ENCODE assay signal across 13 mouse cellular contexts in the genomic region with DNA sequence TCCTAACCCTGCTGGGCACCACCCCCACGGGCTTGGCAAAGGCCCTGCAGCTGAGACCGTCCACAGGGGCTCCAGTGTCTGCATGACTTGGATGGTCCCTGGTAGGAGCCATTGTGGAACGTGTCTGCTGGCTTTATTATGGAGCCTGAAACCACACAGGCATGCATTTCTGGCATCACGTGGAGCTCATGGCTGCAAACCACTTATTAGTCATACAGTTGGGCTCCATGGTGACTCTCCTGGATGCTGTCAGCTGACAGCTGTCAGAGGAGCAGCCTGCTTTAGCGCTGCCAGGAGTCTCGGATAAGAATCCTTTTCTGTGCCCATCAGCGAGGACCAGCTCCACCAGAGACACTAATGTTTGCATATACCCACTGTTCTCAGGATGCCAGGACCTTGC. TPM values are rescaled to one million over a fixed set of nuclear protein-coding genes. Genes with fewer than 3 reads are reported as not detected.
DNase-seq lines count a peak whose midpoint lies in the region; ATAC-seq lines count a peak whose summit lies in the region.
"Had no signal": no experiment of that assay in that cellular context is flagged by ENCODE, and none has a peak within 500 bp of the region (broad histone marks: within the 10 kb centered on the region; RNA-seq: fewer than 3 reads in every experiment).

No protein-coding gene starts in this region.

- no peak overlapping the region for H3K9ac ChIP-seq in forebrain, embryonic 11.5 days (ENCODE audit: low read length)
- H3K9ac ChIP-seq in forebrain, embryonic 12.5 days, result no peak overlapping the region
- H3K9ac ChIP-seq: kidney, embryonic 15.5 days; liver, embryonic 13.5 days; midbrain, embryonic 12.5 days had no signal

- WGBS in forebrain, embryonic 11.5 days, result 92% methylated on average over 7 of the region's 7 CpGs
- WGBS in forebrain, embryonic 12.5 days, result 93% methylated on average over 7 of the region's 7 CpGs
- WGBS in heart, embryonic 10.5 days, result 73% methylated on average over 7 of the region's 7 CpGs

- no peak overlapping the region for H3K4me2 ChIP-seq in forebrain, embryonic 11.5 days (ENCODE audit: low read depth, low read length, severe bottlenecking)
- no peak overlapping the region for H3K4me2 ChIP-seq in forebrain, embryonic 12.5 days
- H3K4me2 ChIP-seq: kidney, embryonic 15.5 days; liver, embryonic 13.5 days; midbrain, embryonic 12.5 days had no signal

- H3K4me3 ChIP-seq in forebrain, embryonic 11.5 days (ENCODE audit: low read depth, low read length), result no peak overlapping the region
- no peak overlapping the region for H3K4me3 ChIP-seq in forebrain, embryonic 12.5 days (replicated peaks)
- no peak overlapping the region for H3K4me3 ChIP-seq in heart, embryonic 10.5 days
- H3K4me3 ChIP-seq: kidney, embryonic 15.5 days; liver, embryonic 13.5 days; midbrain, embryonic 12.5 days had no signal

- ATAC-seq in forebrain, embryonic 11.5 days (replicated peaks; ENCODE audit: low FRiP score), result no peak
- no peak for ATAC-seq in forebrain, embryonic 12.5 days (ENCODE audit: low FRiP score)

- H3K4me1 ChIP-seq in forebrain, embryonic 11.5 days (replicated peaks; ENCODE audit: control insufficient read depth, insufficient read depth, low read length), result no peaks in the 10 kb centered on the region
- no peaks in the 10 kb centered on the region for H3K4me1 ChIP-seq in forebrain, embryonic 12.5 days
- peaks cover 43% of the 10 kb centered on the region for H3K4me1 ChIP-seq in heart, embryonic 10.5 days
- H3K4me1 ChIP-seq: kidney, embryonic 15.5 days; midbrain, embryonic 12.5 days had no signal

- DNase-seq in forebrain, embryonic 11.5 days (ENCODE audit: low spot score), result peak; percentile 28
- DNase-seq in Muller cell, postnatal 12 days (ENCODE audit: inconsistent ontology term), result peak; percentile 72
- no peak for DNase-seq in heart, embryonic 10.5 days (ENCODE audit: low spot score)
- DNase-seq in layer of hippocampus, postnatal 14 days (ENCODE audit: low spot score in 2 of 2), result peak; percentile 61 to 83
- no peak for DNase-seq in neural tube, embryonic 10.5 days (ENCODE audit: extremely low spot score, low spot score)
- DNase-seq in natural killer cell, adult 2 months (ENCODE audit: low spot score in 2 of 2), result no peak
- no peak for DNase-seq in embryo, embryonic 10.5 days (ENCODE audit: low spot score)
- DNase-seq: adrenal gland, adult 2 months; liver, embryonic 13.5 days; retina, postnatal 1 day had no signal

- no peaks in the 10 kb centered on the region for H3K9me3 ChIP-seq in forebrain, embryonic 11.5 days (ENCODE audit: control insufficient read depth, low read length)
- no peaks in the 10 kb centered on the region for H3K9me3 ChIP-seq in forebrain, embryonic 12.5 days
- H3K9me3 ChIP-seq in heart, embryonic 10.5 days, result no peaks in the 10 kb centered on the region
- H3K9me3 ChIP-seq: kidney, embryonic 15.5 days; liver, embryonic 13.5 days; midbrain, embryonic 12.5 days had no signal

- H3K27ac ChIP-seq in forebrain, embryonic 11.5 days (ENCODE audit: low read depth, low read length), result no peak overlapping the region
- no peak overlapping the region for H3K27ac ChIP-seq in forebrain, embryonic 12.5 days
- H3K27ac ChIP-seq in heart, embryonic 10.5 days, result peak overlapping the region; percentile 18; the same call in 1 of the 2 replicates
- H3K27ac ChIP-seq: kidney, embryonic 15.5 days; liver, embryonic 13.5 days; midbrain, embryonic 12.5 days had no signal

- H3K27me3 ChIP-seq in forebrain, embryonic 11.5 days (ENCODE audit: control insufficient read depth, insufficient read depth, low read length), result no peaks in the 10 kb centered on the region
- no peaks in the 10 kb centered on the region for H3K27me3 ChIP-seq in forebrain, embryonic 12.5 days
- no peaks in the 10 kb centered on the region for H3K27me3 ChIP-seq in heart, embryonic 10.5 days (ENCODE audit: insufficient read depth, poor library complexity, severe bottlenecking)
- H3K27me3 ChIP-seq: kidney, embryonic 15.5 days; liver, embryonic 13.5 days; midbrain, embryonic 12.5 days had no signal

- H3K36me3 ChIP-seq in forebrain, embryonic 11.5 days (ENCODE audit: control insufficient read depth, insufficient read depth, low read length), result peaks cover 21% of the 10 kb centered on the region; the same call in 1 of the 2 replicates
- peaks cover 92% of the 10 kb centered on the region for H3K36me3 ChIP-seq in forebrain, embryonic 12.5 days (replicated peaks)
- peaks cover 93% of the 10 kb centered on the region for H3K36me3 ChIP-seq in heart, embryonic 10.5 days

RNA-seq across cellular contexts. Expression of a gene that starts 7.4 kb away (rescaled TPM):
- 152 and 157 TPM in 2 replicates for polyA plus RNA-seq in forebrain, embryonic 11.5 days (2014; fragmentation: Nextera tagmentation; extraction: Ambion mirVana)
- polyA plus RNA-seq in forebrain, embryonic 12.5 days (2016; fragmentation: Nextera tagmentation; extraction: Ambion mirVana), result 137 and 140 TPM in 2 replicates
- 101 and 114 TPM in 2 replicates for polyA plus RNA-seq in heart, embryonic 10.5 days (2016; fragmentation: Nextera tagmentation; extraction: Ambion mirVana)
- 10 to 100 TPM; 83.4 to 86.0 TPM for total RNA-seq in layer of hippocampus, postnatal 14 days (2021)

RNA-seq across cellular contexts. Expression of a gene that starts 7.8 kb away (rescaled TPM):
- 5.3 and 6.5 TPM in 2 replicates for polyA plus RNA-seq in forebrain, embryonic 11.5 days (2014; fragmentation: Nextera tagmentation; extraction: Ambion mirVana)
- 2.5 and 3.7 TPM in 2 replicates for polyA plus RNA-seq in forebrain, embryonic 12.5 days (2016; fragmentation: Nextera tagmentation; extraction: Ambion mirVana)
- 479 and 714 TPM in 2 replicates for polyA plus RNA-seq in heart, embryonic 10.5 days (2016; fragmentation: Nextera tagmentation; extraction: Ambion mirVana)
- total RNA-seq in layer of hippocampus, postnatal 14 days (2021), result 10 to 100 TPM; 12.8 to 14.0 TPM
- total RNA-seq: adrenal gland, adult 2 months had no signal
- polyA plus RNA-seq: adrenal gland, adult 2 months had no signal

RNA-seq across cellular contexts. Expression of a gene that starts 33.5 kb away (rescaled TPM):
- polyA plus RNA-seq in forebrain, embryonic 11.5 days (2014; fragmentation: Nextera tagmentation; extraction: Ambion mirVana), result 19.1 and 20.1 TPM in 2 replicates
- polyA plus RNA-seq in forebrain, embryonic 12.5 days (2016; fragmentation: Nextera tagmentation; extraction: Ambion mirVana), result 24.8 and 26.2 TPM in 2 replicates
- polyA plus RNA-seq in heart, embryonic 10.5 days (2016; fragmentation: Nextera tagmentation; extraction: Ambion mirVana), result 21.3 and 29.9 TPM in 2 replicates
- 10 to 100 TPM; 54.2 to 67.8 TPM for total RNA-seq in layer of hippocampus, postnatal 14 days (2021)

RNA-seq across cellular contexts. Expression of a gene that starts 42.1 kb away (rescaled TPM):
- 8.8 and 8.9 TPM in 2 replicates for polyA plus RNA-seq in forebrain, embryonic 11.5 days (2014; fragmentation: Nextera tagmentation; extraction: Ambion mirVana)
- 7.7 and 8.4 TPM in 2 replicates for polyA plus RNA-seq in forebrain, embryonic 12.5 days (2016; fragmentation: Nextera tagmentation; extraction: Ambion mirVana)
- polyA plus RNA-seq in heart, embryonic 10.5 days (2016; fragmentation: Nextera tagmentation; extraction: Ambion mirVana), result 8.9 and 11.1 TPM in 2 replicates
- total RNA-seq in layer of hippocampus, postnatal 14 days (2021), result 10 to 100 TPM; 12.0 to 13.7 TPM

Comparison
In these comparisons a context has a peak if more than half of its experiments do, and no peak if none do; other contexts are left out.
1. DNase-seq: peak in forebrain, embryonic 11.5 days (single experiment), Muller cell, postnatal 12 days (single experiment) and layer of hippocampus, postnatal 14 days (2 of 2); none in heart, embryonic 10.5 days (single experiment), neural tube, embryonic 10.5 days (single experiment), natural killer cell, adult 2 months (0 of 2) and embryo, embryonic 10.5 days (single experiment).
2. RNA of a gene that starts 7.8 kb away (polyA plus RNA-seq): 479 to 714 TPM in heart, embryonic 10.5 days; 5.3 to 6.5 TPM in forebrain, embryonic 11.5 days and 2.5 to 3.7 TPM in forebrain, embryonic 12.5 days; every median in the first group is over 10 times any median in the second.